Mouse (Mus musculus): ENCODE data around the gene Cdh5. TPM values are rescaled to one million over a fixed set of nuclear protein-coding genes. Genes with fewer than 3 reads are reported as not detected.

The Cdh5 gene
- total RNA-seq, 2 experiments from 2014 or later, result 16.8 to 19.1 TPM

DNA sequence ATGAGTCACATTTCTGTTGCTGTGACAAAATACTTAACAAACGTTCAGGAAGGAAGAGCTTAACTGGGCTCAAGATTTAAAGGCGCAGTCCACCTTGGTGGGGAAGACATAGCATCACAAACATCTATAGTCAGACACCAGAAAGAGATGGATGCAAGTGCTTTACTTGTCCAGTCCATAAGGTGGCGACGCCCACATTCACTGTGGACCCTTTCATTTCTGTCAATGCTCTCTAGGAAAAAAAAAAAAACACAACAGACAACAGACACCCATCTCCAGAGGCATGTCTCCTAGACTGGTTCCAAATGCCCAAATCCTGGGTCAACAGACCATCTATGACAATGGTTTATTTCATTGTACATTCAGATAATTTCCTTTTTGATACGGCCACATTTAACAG lies 23.1 kb downstream of the Cdh5 start:
- intact Hi-C loops (cut with DNase I), result no loop called here
- no peak for DNase-seq (ENCODE audit: extremely low spot score in 1 of 2, low spot score in 2 of 2)

DNA sequence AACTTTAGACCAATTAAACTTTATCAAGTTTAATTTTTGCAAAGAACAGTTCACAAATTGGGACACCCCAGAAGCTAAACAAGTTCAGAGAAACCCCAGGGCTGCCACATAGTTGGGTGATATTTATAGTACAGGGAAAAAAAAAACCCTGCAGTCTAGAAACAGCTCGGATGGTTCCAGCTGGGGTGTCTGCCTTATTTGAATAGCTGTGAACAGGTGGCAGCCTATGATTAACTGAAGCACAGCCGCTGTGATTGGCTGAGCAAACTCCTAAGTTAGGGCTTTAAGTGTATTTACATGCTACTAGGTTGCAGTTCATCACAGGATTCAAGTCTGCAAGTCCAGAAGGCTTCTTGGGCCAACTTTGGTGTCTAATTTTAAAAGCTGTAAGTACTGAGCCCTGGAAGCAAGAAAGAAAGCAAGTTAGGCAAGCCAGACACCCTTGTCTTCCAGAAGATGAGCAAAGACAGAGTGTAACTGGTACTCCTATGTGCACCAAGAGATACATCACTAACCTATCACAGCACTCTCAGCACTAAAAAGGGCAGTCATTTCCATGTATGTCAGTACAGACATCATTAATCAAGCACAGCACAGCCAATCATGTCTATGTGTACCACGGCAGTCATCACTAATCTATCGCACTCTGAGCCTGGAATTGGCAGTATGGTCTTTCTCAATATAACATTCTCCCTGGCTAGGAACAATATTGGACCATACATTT lies 25.9 kb downstream of the Cdh5 start:
- DNase-seq (ENCODE audit: extremely low spot score in 1 of 2, low spot score in 2 of 2), result peak; percentile 42 to 81

DNA sequence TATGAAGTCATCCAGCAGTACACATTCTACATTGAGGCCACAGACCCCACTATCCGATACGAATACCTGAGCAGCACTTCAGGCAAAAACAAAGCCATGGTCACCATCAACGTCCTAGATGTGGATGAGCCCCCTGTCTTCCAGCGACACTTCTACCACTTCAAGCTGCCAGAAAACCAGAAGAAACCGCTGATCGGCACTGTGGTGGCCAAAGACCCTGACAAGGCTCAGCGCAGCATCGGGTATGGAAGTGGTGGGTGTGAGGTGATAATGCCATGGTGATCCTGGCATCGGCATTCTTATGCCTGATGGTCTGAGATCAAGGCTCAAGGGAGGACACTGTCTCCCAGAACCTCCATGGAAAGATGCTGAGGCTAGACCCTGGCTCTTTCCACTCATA lies 29.5 kb downstream of the Cdh5 start:
- intact Hi-C loops (cut with DNase I), result no loop called here
- no peak for DNase-seq (ENCODE audit: extremely low spot score in 1 of 2, low spot score in 2 of 2)

More for the DNA sequence above, 25.9 kb downstream of the Cdh5 start:
- intact Hi-C loops (cut with DNase I), result no loop called here

DNA sequence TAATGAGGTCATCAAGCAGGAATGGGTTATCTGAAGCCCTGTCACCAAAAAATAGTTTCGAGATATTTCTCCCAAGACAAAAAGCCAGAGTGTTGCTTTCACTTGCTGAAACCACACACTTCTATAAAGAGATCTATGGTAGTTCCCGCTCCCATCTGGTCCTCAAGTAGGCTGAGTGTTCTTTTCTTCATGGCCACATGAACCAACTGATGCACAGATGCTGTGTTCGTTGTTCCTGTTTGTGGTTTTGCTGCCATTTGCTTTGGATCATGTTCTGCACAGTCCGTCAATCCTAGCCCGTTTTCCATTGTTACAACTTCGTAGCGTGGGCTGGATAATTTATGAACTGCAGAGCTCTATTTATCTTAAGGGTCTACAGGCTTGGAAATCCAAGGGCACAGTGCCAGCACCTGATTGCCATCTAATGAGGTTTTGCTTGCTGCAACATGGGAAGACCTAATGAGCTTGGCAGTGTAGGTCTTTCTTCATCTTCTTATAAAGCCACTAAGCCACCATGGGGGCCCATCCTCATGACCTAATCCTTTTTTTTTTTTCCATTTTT lies 30.1 kb downstream of the Cdh5 start:
- DNase-seq (ENCODE audit: extremely low spot score in 1 of 2, low spot score in 2 of 2), result no peak
- intact Hi-C loops (cut with DNase I), result no loop called here

DNA sequence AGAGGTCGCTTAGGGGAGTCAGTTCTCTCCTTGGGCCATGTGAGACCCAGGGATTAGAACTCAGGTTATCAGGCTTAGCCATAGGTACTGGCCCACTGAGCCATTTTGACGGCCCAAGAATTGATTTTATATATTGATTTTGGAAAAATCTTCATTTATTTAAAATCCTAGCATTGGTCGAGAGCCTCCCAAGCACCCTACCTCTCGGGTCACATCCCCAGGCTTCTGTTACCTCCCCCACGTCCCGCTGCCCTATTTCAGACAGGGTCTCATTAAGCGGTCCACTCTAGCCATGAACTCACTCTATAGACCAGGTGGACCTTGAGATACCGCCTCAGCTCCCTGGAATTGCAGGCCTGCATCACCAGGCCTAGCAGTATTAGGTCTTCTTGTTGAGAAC lies 33.1 kb downstream of the Cdh5 start:
- DNase-seq (ENCODE audit: extremely low spot score in 1 of 2, low spot score in 2 of 2), result no peak
- intact Hi-C loops (cut with DNase I), result no loop called here

DNA sequence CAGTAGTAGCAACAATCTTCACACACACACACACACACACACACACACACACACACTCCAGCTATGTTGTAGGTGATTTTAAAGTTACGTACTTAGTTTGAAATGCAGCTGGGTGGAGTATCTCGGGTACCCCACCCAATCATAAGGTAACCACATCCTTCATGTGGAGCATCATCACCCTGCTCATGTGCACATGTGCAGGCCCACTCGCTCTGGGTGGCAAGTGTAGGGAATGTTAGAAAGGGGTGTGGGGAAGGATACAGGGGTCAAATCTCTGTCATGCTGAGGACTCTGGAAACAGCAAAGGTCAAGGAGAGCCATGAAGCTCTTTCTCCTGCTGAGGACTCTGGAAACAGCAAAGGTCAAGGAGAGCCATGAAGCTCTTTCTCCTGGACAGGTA lies 34.9 kb downstream of the Cdh5 start:
- intact Hi-C loops (cut with DNase I), result no loop called here
- no peak for DNase-seq (ENCODE audit: extremely low spot score in 1 of 2, low spot score in 2 of 2)

DNA sequence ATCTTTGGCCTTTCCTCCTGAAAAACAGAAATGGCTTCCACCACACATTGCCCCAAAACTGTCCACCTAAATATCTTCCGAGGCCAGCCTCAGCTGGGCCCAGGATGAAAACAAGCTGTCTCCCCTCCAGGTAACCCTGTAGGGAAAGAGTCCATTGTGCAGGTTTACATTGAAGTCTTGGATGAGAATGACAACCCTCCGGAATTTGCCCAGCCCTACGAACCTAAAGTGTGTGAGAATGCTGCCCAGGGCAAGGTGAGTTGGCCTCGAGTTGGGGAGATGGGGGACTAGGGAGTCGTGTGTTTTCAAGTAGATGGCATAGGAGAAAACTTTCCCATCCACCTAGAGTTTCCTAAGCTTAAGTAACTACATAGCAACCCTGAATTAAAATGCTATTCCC lies 36.2 kb downstream of the Cdh5 start:
- intact Hi-C loops (cut with DNase I), result no loop called here
- no peak for DNase-seq (ENCODE audit: extremely low spot score in 1 of 2, low spot score in 2 of 2)

DNA sequence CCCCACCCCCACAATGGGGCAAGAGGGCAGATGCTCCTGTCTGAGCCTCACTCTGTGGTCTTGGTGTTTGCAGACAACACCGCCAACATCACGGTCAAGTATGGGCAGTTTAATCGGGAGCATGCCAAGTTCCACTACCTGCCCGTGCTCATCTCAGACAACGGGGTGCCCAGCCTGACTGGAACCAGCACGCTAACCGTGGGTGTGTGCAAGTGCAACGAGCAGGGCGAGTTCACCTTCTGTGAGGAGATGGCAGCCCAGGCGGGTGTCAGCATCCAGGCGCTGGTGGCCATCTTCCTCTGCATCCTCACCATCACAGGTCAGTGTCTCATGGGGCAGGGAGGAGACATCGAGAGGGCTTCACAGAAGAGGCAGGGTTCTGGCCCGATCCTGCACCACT lies 39.2 kb downstream of the Cdh5 start:
- no peak for DNase-seq (ENCODE audit: extremely low spot score in 1 of 2, low spot score in 2 of 2)
- intact Hi-C loops (cut with DNase I), result loop anchor here (5.0 to 10.0 kb wide), 2 partner anchors 38 to 204 kb away; partner anchors contain the start of gene Cdh5

DNA sequence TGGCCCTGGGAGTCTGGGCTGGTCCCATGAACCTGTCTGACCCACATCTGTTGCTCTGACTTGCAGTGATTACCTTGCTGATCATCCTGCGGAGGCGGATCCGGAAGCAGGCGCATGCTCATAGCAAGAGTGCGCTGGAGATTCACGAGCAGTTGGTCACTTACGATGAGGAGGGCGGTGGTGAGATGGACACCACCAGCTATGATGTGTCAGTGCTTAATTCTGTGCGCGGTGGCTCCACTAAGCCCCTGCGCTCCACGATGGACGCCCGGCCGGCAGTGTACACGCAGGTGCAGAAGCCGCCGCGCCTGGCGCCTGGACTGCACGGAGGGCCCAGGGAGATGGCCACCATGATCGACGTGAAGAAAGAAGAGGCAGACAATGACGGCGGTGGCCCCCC lies 41.0 kb downstream of the Cdh5 start:
- intact Hi-C loops (cut with DNase I), result loop anchor here (5.0 to 10.0 kb wide), 2 partner anchors 40 to 202 kb away; partner anchors contain the start of gene Cdh5
- no peak for DNase-seq (ENCODE audit: extremely low spot score in 1 of 2, low spot score in 2 of 2)

DNA sequence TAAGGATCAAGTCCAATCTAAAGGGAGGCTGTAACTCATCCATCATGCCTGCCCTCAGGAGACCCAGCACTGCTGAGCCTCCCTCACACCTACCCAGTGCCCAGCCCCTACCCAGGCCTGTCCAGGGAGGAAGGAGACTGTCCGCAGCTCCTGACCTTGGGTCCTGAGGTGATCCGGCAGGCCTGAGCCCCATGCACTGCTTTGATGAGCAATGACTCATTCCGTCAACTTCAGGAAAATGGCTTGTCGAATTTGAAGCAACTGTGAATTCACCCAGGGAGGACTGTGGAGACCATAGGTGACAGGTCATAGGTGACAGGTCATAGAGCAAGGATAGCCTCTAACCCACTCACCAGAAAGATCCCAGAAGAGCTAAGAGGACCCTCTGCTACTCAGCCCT lies 42.0 kb downstream of the Cdh5 start:
- intact Hi-C loops (cut with DNase I), result loop anchor here (5.0 to 10.0 kb wide), 2 partner anchors 41 to 201 kb away; partner anchors contain the start of gene Cdh5
- DNase-seq (ENCODE audit: extremely low spot score in 1 of 2, low spot score in 2 of 2), result no peak

DNA sequence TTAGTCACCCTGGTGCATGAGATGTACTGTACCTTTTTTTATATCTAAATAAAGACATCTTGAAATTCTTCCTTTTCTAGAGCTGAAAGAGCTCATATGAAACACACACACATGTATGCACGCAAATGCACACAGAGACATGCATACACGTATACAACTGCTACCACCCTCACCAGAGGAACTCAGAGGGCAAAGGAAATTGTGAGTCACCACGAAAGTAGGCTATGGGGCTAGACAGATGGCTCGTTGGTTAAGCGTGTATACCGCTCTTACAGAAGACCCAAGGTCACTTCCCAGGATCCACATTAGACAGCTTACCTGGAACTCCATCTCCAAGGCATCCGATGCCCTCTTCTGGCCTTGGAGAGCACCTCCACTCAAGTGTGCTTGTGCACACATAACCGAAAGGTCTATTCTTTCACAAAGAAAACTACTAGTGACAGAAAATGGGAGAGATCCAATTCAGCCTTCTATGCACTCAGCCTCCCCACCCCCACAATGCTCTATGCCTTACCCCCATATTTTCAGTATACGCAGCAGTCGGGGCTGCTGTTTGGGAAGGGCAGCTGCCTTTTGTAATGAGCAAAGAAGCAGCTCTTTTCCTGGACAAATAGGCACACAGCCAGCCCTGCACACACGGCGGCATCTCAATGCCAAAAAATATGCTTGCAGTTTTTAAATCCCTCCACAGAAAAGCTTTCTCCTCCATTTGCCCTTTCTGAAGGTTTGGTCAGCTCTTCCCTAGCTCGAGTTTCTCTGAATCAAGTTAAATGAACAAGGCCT lies 43.2 kb downstream of the Cdh5 start:
- intact Hi-C loops (cut with DNase I), result loop anchor here (5.0 to 10.0 kb wide), 2 partner anchors 42 to 200 kb away; partner anchors contain the start of gene Cdh5

DNA sequence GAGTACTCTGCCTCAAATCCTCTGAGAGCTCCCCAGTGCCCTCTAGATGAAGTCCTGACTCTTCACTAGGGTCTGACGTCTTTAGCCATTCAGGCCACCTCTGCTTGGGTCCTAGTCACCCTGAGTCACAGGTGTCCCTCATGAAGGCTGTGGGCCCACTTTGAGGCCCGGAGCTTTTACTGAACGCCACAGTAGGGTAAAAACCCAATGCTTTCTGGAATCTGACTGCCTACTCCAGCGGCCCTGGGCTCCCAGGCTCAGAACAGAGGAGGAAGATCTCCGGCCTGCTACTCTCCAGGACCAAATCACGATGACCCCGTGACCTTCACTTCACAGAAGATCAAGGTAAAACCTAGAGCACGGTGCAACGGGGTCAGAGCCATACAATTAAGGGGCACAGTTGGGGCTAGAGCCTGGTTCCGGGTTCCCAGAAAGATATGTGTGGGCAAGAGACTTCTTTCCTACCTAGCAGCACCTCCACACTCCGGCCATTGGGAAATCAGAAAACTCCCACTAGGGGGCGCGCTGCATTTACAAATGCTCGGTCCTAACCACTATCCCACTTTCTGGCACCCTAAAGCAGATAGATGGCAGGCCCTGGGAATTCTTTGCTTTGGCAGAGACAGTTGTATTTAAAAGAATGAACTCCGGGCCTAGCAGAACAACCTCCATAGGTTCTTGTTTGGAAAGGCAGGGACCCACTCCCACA lies 44.7 kb downstream of the Cdh5 start:
- intact Hi-C loops (cut with DNase I), result loop anchor here (2.0 to 10.0 kb wide), 2 partner anchors 75 to 199 kb away; no protein-coding TSS in a partner anchor
- peak; percentile 67 to 83 for DNase-seq (ENCODE audit: extremely low spot score in 1 of 2, low spot score in 2 of 2)

More for the DNA sequence above, 43.2 kb downstream of the Cdh5 start:
- DNase-seq (ENCODE audit: extremely low spot score in 1 of 2, low spot score in 2 of 2), result no peak

DNA sequence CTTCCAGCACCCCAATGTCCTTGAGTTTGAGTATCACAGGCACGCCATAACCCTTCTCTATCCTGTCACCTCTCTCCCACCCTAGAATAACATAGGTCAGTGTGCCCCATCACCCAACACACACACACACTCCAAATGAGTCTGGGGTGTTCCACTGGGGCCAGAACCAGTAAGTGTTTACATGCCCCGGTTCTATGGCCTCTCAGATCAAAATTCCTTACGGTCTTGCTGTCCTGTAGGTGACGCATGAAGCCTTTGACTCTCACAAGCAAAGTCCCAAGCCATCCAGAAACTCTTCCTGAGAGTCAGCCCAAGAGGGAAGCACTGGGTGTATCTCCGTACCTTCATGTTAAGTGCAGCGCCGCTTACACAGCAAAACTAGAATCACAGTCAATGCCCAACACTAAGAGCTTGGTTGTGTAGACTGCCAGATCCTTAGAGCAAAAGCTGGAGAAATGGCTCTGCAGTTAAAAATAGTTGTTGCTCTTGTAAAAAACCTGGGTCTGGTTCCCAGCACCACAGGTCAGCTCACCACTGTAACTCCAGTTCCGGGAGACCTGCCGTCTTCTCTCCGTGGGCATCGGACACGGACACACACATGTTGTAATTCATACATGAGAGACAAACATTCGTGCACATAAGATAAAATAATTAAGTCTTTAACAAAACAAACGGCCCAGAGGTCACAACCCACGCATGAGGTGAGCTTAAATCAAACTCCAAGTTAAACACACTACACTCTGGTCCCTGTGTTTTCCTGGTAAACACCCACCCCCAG lies 45.5 kb downstream of the Cdh5 start:
- intact Hi-C loops (cut with DNase I), result loop anchor here (2.0 to 10.0 kb wide), 2 partner anchors 74 to 198 kb away; no protein-coding TSS in a partner anchor

DNA sequence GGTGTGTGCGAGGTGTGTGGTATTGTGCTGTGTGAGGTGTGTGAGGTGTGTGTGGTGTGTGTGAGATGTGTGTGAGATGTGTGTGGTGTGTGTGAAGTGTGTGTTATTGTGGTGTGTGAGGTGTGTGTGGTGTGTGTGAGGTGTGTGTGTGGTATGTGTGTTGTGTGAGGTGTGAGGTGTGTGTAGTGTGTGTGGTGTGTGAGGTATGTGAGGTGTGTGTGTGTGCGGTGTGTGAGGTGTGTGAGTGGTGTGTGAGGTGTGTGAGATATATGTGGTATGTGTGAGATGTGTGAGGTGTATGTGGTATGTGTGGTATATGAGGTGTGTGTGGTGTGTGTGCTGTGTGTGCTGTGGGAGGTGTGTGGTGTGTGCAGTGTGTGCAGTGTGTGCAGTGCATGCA lies 46.5 kb downstream of the Cdh5 start:
- intact Hi-C loops (cut with DNase I), result loop anchor here (2.0 to 10.0 kb wide), 2 partner anchors 73 to 197 kb away; no protein-coding TSS in a partner anchor
- DNase-seq (ENCODE audit: extremely low spot score in 1 of 2, low spot score in 2 of 2), result no peak

More for the DNA sequence above, 45.5 kb downstream of the Cdh5 start:
- DNase-seq (ENCODE audit: extremely low spot score in 1 of 2, low spot score in 2 of 2), result no peak

DNA sequence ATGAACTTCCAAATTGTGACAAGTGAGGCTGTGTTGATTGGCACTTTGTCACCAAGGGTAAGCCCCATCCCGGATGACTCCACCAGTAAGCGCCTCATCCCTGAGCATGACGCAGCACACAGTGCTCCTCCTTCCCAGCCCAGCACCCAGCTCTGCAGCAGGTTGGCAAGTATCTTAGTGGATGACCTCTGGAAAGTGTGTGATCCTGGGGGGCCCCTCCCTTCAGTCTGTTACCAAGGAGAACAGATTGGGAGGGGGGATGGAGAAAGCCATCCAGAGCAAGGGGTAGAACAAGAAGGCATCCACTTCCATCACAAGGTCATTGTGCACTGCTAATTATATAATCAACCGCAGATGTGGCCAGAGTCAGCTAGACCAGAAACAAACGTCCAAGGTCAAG lies 59.3 kb downstream of the Cdh5 start:
- DNase-seq (ENCODE audit: extremely low spot score in 1 of 2, low spot score in 2 of 2), result no peak
- intact Hi-C loops (cut with DNase I), result no loop called here

DNA sequence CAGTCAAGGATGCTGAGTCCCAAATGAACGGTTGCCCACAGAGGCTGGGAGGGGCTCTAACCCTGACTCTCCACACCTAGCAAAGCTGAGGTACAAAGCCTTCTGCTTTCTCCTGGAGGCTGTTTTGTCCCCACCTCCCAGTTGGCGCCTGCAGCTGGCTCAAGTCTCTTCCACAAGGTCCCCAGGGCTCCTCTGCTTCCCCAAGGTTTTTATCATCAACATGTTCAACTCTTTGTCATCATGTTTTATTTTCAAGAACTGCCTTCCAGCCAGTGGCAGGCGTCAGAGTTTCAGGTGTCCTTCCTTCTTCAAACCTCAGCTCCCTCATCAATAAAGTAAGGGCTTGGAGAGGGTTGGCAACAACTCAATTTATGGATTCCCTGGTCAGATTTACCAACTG lies 68.0 kb downstream of the Cdh5 start:
- intact Hi-C loops (cut with DNase I), result no loop called here
- DNase-seq (ENCODE audit: extremely low spot score in 1 of 2, low spot score in 2 of 2), result no peak

DNA sequence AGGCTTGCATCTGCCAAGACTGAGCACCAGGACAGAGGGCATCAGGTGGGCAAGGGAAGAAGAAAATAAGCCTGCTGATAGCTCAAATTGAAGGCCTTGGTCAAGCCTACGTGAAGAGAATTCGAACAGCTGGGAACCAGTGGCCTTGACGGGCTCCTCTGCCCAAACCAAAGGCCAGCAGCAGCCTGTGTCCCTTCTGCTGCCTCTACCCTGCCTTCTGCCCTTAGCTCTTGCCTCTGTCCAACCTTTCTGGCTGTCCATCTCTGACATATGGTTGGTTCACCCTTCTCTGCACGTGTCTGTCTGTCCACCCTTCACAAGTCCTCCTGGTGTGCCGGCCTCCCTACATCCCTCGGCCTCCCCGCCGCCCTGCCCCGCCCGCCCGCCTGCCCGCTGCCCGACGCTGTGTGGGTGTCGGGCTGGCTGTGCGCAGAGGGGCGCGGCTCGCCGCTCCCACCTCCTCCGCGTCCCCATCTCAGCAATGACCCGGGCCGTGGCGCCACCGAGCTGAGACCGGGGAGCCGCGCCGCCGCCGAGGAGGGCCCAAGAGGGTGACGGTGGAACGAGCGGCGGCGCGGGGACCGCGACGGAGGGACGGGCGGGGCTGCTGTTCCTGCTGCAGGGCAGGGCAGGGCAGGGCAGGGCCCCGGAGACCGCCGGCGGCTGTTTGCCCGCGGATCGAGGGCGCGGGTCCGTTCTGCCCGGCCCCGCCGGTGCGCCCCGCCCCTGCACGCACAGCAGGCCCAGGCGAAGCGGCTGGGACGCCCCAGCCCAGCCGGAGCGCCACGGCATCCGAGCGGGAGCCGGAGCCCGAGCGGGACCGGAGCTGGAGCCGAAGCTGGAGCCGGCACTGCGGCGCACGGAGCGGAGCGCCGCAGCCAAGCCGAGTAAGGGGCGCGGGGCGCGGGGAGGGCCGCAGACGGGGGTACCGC lies 69.0 kb downstream of the Cdh5 start, which contains the start of gene Bean1:
Bean1 (plus strand) TSS at position 325 of the 932 bp plus-strand sequence.
- intact Hi-C loops (cut with DNase I), result no loop called here
- peak in 1 of 2 experiments; percentile 73 for DNase-seq (ENCODE audit: extremely low spot score in 1 of 2, low spot score in 2 of 2)

Measured in left cerebral cortex, postnatal 10 days (tissue).